Mouse (Mus musculus) hindbrain, embryonic 11.5 days (tissue): ENCODE measurements around the gene Enthd1. TPM values are rescaled to one million over a fixed set of nuclear protein-coding genes. Genes with fewer than 3 reads are reported as not detected.

ENCODE experiments used
- ATAC-seq: fragments of 200-750 bp; cut with Nextera tagmentation; 2 replicates; pipeline ENCODE4 v1.8.0; 2017; ENCODE audit warnings: mild to moderate bottlenecking, moderate TSS enrichment, moderate library complexity; ENCODE audit not compliant: low FRiP score
- DNase-seq: peaks from one replicate; pipeline ENCODE4 v3.0.0-alpha.2; 2015; ENCODE audit warnings: low spot score
- H3K27ac ChIP-seq: fragments of 300-500 bp; sonication (generic); 2 replicates; pipeline ENCODE4 v1.5.1; 2014; ENCODE audit warnings: mild to moderate bottlenecking, low read depth, low read length
- H3K27me3 ChIP-seq: fragments of 300-500 bp; sonication (generic); 2 replicates; pipeline ENCODE4 v1.6.1; 2014; ENCODE audit warnings: mild to moderate bottlenecking, low read length, moderate library complexity, mixed read lengths; ENCODE audit not compliant: control insufficient read depth, insufficient read depth
- H3K36me3 ChIP-seq: fragments of 300-500 bp; sonication (generic); 2 replicates; pipeline ENCODE4 v1.6.1; 2014; ENCODE audit warnings: mild to moderate bottlenecking, low read length, moderate library complexity, mixed read lengths; ENCODE audit not compliant: control insufficient read depth, insufficient read depth
- H3K4me1 ChIP-seq: fragments of 300-500 bp; sonication (generic); replicated peaks from 2 replicates; pipeline ENCODE4 v1.6.1; 2014; ENCODE audit warnings: low read length, mixed read lengths; ENCODE audit not compliant: control insufficient read depth, insufficient read depth
- H3K4me2 ChIP-seq: fragments of 300-500 bp; sonication (generic); replicated peaks from 2 replicates; pipeline ENCODE4 v1.6.1; 2014; ENCODE audit warnings: mild to moderate bottlenecking, low read depth, low read length
- H3K4me3 ChIP-seq: fragments of 300-500 bp; sonication (generic); 2 replicates; pipeline ENCODE4 v1.5.1; 2014; ENCODE audit warnings: low read depth, low read length
- H3K9ac ChIP-seq: fragments of 300-500 bp; sonication (generic); 2 replicates; pipeline ENCODE4 v1.6.1; 2014; ENCODE audit warnings: low read depth, low read length
- H3K9me3 ChIP-seq: fragments of 300-500 bp; sonication (generic); 2 replicates; pipeline ENCODE4 v1.6.1; 2016; ENCODE audit warnings: low read length; ENCODE audit not compliant: control insufficient read depth
- WGBS: fragments of 180-500 bp; shearing (Covaris S2); extraction: QIAGEN DNeasy Blood & Tissue Kit; methylation state at CpG from one replicate; pipeline ENCODE4 v1.1.7; 2014; 5-methylcytosine and 5-hydroxymethylcytosine counted together
- polyA plus RNA-seq: library from polyadenylated mRNA; unstranded; fragments of >200 nt; fragmentation: Nextera tagmentation; extraction: Ambion mirVana; gene quantifications from 2 replicates; pipeline ENCODE4 v1.2.1, GENCODE M21; 2014

Enthd1 gene
- polyA plus RNA-seq, 1 experiment from 2014 or later = not detected

- no peaks in the 10 kb centered on the region for H3K9me3 ChIP-seq
- H3K4me2 ChIP-seq = no peak overlapping the region
- no peaks in the 10 kb centered on the region for H3K4me1 ChIP-seq
- H3K4me3 ChIP-seq = no peak overlapping the region
- no peak overlapping the region for H3K27ac ChIP-seq
- WGBS = 66% methylated on average over 2 of the region's 2 CpGs
- no peaks in the 10 kb centered on the region for H3K27me3 ChIP-seq
- DNase-seq (no peak), ATAC-seq (no peak)
- H3K9ac ChIP-seq = no peak overlapping the region
- no peaks in the 10 kb centered on the region for H3K36me3 ChIP-seq
These were observed 146.8 kb downstream of the Enthd1 start for GRCm38 (mm10) chr15:80418146-80418545.

GRCm38 (mm10) chr15:80417066-80417465 is 147.9 kb downstream of the Enthd1 start:
- no peak for DNase-seq
- 76% methylated on average over 9 of the region's 9 CpGs for WGBS
- Histone ChIP-seq H3K27me3 (no peaks in the 10 kb centered on the region), H3K36me3 (no peaks in the 10 kb centered on the region), H3K9me3 (no peaks in the 10 kb centered on the region), H3K4me3 (no peak overlapping the region), H3K4me1 (no peaks in the 10 kb centered on the region), H3K27ac (no peak overlapping the region), H3K4me2 (no peak overlapping the region), H3K9ac (no peak overlapping the region)
- ATAC-seq = no peak

GRCm38 (mm10) chr15:80415132-80415531 is 149.8 kb downstream of the Enthd1 start:
- Histone ChIP-seq H3K36me3 (no peaks in the 10 kb centered on the region), H3K4me2 (no peak overlapping the region), H3K27ac (no peak overlapping the region), H3K4me1 (no peaks in the 10 kb centered on the region), H3K27me3 (no peaks in the 10 kb centered on the region), H3K9ac (no peak overlapping the region), H3K4me3 (no peak overlapping the region), H3K9me3 (no peaks in the 10 kb centered on the region)
- ATAC-seq = no peak
- WGBS = 76% methylated on average over 4 of the region's 4 CpGs
- no peak for DNase-seq

GRCm38 (mm10) chr15:80413988-80414721 is 150.8 kb downstream of the Enthd1 start:
- H3K9me3 ChIP-seq = no peaks in the 10 kb centered on the region
- H3K27me3 ChIP-seq = no peaks in the 10 kb centered on the region
- no peak overlapping the region for H3K27ac ChIP-seq
- ATAC-seq = no peak
- no peak overlapping the region for H3K4me2 ChIP-seq
- no peaks in the 10 kb centered on the region for H3K4me1 ChIP-seq
- H3K4me3 ChIP-seq = no peak overlapping the region
- H3K36me3 ChIP-seq = no peaks in the 10 kb centered on the region
- no peak overlapping the region for H3K9ac ChIP-seq
- DNase-seq = no peak
- WGBS = 94% methylated on average over 17 of the region's 17 CpGs

- Histone ChIP-seq H3K36me3 (no peaks in the 10 kb centered on the region), H3K4me1 (no peaks in the 10 kb centered on the region), H3K9ac (no peak overlapping the region), H3K4me3 (no peak overlapping the region), H3K27me3 (no peaks in the 10 kb centered on the region), H3K27ac (no peak overlapping the region), H3K9me3 (no peaks in the 10 kb centered on the region), H3K4me2 (no peak overlapping the region)
- ATAC-seq = no peak
- DNase-seq = no peak
- 80% methylated on average over 4 of the region's 4 CpGs for WGBS
These were observed 151.9 kb downstream of the Enthd1 start for GRCm38 (mm10) chr15:80413070-80413469.

GRCm38 (mm10) chr15:80410661-80411060 is 154.3 kb downstream of the Enthd1 start:
- Histone ChIP-seq H3K36me3 (no peaks in the 10 kb centered on the region), H3K27ac (no peak overlapping the region)
- no peak for ATAC-seq

GRCm38 (mm10) chr15:80407873-80408272 is 157.1 kb downstream of the Enthd1 start:
- 56% methylated on average over 1 of the region's 1 CpGs for WGBS

More at GRCm38 (mm10) chr15:80410661-80411060, 154.3 kb downstream of the Enthd1 start:
- Histone ChIP-seq H3K4me1 (no peaks in the 10 kb centered on the region), H3K9ac (no peak overlapping the region), H3K4me3 (no peak overlapping the region), H3K27me3 (no peaks in the 10 kb centered on the region), H3K9me3 (no peaks in the 10 kb centered on the region), H3K4me2 (no peak overlapping the region)
- WGBS = 58% methylated on average over 7 of the region's 7 CpGs
- DNase-seq = no peak

More at GRCm38 (mm10) chr15:80407873-80408272, 157.1 kb downstream of the Enthd1 start:
- DNase-seq (no peak), ATAC-seq (no peak)
- Histone ChIP-seq H3K27me3 (no peaks in the 10 kb centered on the region), H3K36me3 (no peaks in the 10 kb centered on the region), H3K9ac (no peak overlapping the region), H3K9me3 (no peaks in the 10 kb centered on the region), H3K4me2 (no peak overlapping the region), H3K4me1 (no peaks in the 10 kb centered on the region), H3K4me3 (no peak overlapping the region), H3K27ac (no peak overlapping the region)

Other genes with a start within 250 kb of the Enthd1 start
- 3.0 and 3.9 TPM in 2 replicates for gene Grap2, start 7.4 kb upstream of the Enthd1 start, polyA plus RNA-seq
- 0.11 TPM in 2 replicates for gene Fam83f, start 106.7 kb upstream of the Enthd1 start, polyA plus RNA-seq
- 20.1 and 24.9 TPM in 2 replicates for gene Tnrc6b, start 146.2 kb upstream of the Enthd1 start, polyA plus RNA-seq